Mouse (Mus musculus) frontal cortex, adult 2 months (tissue): Measurements from ENCODE around the gene Zfp619. TPM values are rescaled to one million over a fixed set of nuclear protein-coding genes. Genes with fewer than 3 reads are reported as not detected.
"Not testable (repeated sequence)": the region's sequence is repeated elsewhere in the genome, so short reads cannot be mapped to it uniquely, and the experiment has no call there.

Experiments
- DNase-seq, 2 experiments: peaks; one replicate each; pipeline ENCODE4 v3.0.0; 2022; ENCODE audit warnings: low spot score in 1 of 2; ENCODE audit errors: extremely low spot score in 1 of 2
- polyA plus RNA-seq: library from polyadenylated mRNA; depleted of rRNA; stranded (reverse); fragments of >200 nt; gene quantifications from 2 replicates; pipeline ENCODE4 v1.2.3, GENCODE M21; 2012; rRNA removed

Zfp619 gene
- polyA plus RNA-seq, 1 experiment, result 2.5 TPM

DNA sequence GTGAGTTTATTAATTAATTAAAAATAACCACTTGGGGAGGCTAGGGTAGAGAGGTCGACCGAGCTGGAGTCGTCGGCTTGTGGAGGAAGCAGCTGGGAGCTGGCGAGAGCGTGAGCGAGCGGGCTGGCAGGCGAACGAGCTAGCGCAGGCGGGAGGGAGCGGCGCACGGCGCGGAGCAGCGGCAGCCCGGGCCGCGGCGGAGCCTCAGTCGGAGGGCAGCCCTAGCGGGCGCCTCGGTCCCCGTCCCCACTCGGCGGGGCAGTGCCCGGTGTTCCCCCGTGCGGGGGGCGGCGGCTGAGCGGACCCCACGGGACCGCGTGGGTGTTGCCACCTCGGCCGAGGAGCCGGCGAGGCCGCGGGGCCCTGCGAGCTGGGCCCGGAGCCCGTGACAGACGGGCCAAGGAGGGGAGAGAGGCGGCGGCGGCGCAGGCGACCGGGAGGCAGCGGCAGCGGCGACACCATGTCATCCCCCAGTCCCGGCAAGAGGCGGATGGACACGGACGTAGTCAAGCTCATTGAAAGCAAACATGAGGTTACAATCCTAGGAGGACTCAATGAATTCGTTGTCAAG lies 71.0 kb downstream of the Zfp619 start:
- peak; percentile 1 to 38 for DNase-seq

DNA sequence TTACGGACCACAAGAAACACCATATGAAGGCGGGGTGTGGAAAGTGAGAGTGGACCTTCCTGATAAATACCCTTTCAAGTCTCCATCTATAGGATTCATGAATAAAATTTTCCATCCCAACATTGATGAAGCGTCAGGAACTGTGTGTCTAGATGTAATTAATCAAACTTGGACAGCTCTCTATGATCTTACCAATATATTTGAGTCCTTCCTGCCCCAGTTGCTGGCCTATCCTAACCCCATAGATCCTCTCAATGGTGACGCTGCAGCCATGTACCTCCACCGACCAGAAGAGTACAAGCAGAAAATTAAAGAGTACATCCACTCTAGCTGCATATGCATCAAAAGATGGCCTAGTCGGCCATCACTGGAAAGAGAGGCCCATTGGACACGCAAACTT lies 71.5 kb downstream of the Zfp619 start:
- not testable (repeated sequence) for DNase-seq

Other genes starting within 250 kb of the Zfp619 start
- gene Gm5114, start 104.6 kb upstream of the Zfp619 start, polyA plus RNA-seq, result not detected in 2 replicates